Mouse (Mus musculus) erythroblast, embryonic 14.5 days (primary cell): Measurements from ENCODE around the gene Rpf2. TPM values are rescaled to one million over a fixed set of nuclear protein-coding genes. Genes with fewer than 3 reads are reported as not detected.

Experiments used
- H3K27me3 ChIP-seq: 2 replicates; pipeline ENCODE4 v1.6.1; 2012; ENCODE audit warnings: inconsistent platforms; ENCODE audit not compliant: control insufficient read depth
- H3K36me3 ChIP-seq: 2 replicates; pipeline ENCODE4 v1.6.1; 2012; ENCODE audit warnings: mild to moderate bottlenecking, inconsistent platforms; ENCODE audit not compliant: control insufficient read depth
- H3K4me1 ChIP-seq: 2 replicates; pipeline ENCODE4 v1.6.1; 2012; ENCODE audit warnings: inconsistent platforms; ENCODE audit not compliant: control insufficient read depth
- H3K4me3 ChIP-seq: replicated peaks from 2 replicates; pipeline ENCODE3; 2012; ENCODE audit warnings: moderate library complexity, mild to moderate bottlenecking, inconsistent platforms
- H3K9me3 ChIP-seq: 2 replicates; pipeline ENCODE4 v1.6.1; 2012; ENCODE audit warnings: low read length, inconsistent platforms, mixed read lengths; ENCODE audit not compliant: control insufficient read depth
- GATA1 ChIP-seq: IDR thresholded peaks from 2 replicates; pipeline ENCODE4 v1.6.1; 2012; ENCODE audit warnings: low read length, inconsistent platforms, mixed read lengths
- TAL1 ChIP-seq: IDR thresholded peaks from 3 replicates; pipeline ENCODE4 v1.6.1; 2012; ENCODE audit warnings: low read length, inconsistent platforms, mixed read lengths
- polyA plus RNA-seq: library from polyadenylated mRNA; stranded (reverse); fragments of >175 nt; gene quantifications from 2 replicates; pipeline ENCODE4 v1.2.3, GENCODE M21; 2012

Rpf2 gene
- polyA plus RNA-seq, 1 experiment = 0.15 TPM

DNA sequence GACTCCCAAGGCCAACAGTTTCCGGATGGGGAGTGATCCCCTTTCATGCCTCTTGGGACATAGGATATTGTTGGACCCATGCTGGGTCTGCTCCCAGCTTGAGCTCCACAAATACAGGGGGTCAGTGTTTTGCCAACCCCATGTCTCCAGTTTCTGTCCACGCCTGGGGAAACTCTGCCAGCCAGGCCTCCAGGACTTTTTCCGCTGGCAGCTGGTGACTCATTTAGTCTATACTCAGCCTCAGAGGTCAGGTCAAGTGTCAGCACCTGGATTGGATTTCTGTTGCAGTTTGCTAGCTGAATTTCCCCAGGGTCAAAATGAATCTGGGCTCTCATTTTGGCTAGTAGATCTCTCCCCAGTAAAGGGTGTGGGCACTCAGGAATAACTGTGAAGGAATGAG lies 58.0 kb downstream of the Rpf2 start:
- H3K9me3 ChIP-seq = no peaks in the 10 kb centered on the region
- peaks cover 61% of the 10 kb centered on the region for H3K27me3 ChIP-seq
- H3K4me1 ChIP-seq = peaks cover 22% of the 10 kb centered on the region
- no peaks in the 10 kb centered on the region for H3K36me3 ChIP-seq
- TF ChIP-seq TAL1 = no peak
- TF ChIP-seq GATA1 = no peak
- H3K4me3 ChIP-seq = no peak overlapping the region

DNA sequence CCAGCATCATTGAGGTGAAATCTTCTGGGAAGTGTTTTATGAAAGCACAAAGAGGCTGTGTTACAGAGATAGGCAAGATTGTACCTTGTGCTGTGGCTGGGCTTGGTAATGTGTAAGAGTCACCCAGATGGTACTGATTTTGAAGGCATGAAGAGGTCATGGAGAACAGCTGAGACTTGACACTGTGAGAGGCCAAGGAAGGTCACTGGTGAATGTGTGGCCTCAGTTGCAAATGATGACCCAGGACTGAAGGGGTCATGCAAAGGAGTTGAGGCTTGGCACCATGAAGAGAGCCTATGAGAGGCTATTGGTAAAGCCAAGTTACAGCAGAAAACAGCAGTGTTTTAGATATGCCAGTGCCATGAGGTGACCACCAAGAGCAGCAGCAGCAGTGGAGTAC lies 60.9 kb downstream of the Rpf2 start:
- Histone ChIP-seq H3K9me3 (no peaks in the 10 kb centered on the region), H3K4me1 (peaks cover 7% of the 10 kb centered on the region), H3K4me3 (no peak overlapping the region), H3K27me3 (peaks cover 40% of the 10 kb centered on the region), H3K36me3 (no peaks in the 10 kb centered on the region)
- no peak for TF ChIP-seq GATA1
- TF ChIP-seq TAL1 = no peak

DNA sequence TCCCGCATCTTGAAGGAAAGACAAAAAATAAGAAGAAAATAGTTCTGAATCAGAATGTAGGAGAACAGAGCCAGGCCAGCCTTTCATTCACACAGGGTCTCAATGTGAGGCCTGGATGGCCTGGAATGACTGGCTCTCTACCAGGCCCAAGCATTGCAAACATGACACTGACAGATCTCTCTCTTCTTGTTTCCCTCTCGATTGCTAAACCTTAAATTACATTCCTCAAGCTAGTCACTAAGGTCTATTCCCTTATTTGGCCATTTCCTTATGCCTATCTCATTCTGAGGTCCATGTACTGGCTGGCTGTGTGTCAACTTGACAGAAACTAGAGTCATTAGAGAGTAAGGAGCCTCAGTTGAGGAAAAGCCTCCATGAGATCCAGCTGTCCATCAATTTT lies 66.8 kb downstream of the Rpf2 start:
- peaks cover 8% of the 10 kb centered on the region for H3K4me1 ChIP-seq
- no peaks in the 10 kb centered on the region for H3K36me3 ChIP-seq
- H3K27me3 ChIP-seq = peaks cover 18% of the 10 kb centered on the region
- no peak for TF ChIP-seq TAL1
- TF ChIP-seq GATA1 = no peak
- H3K9me3 ChIP-seq = no peaks in the 10 kb centered on the region
- no peak overlapping the region for H3K4me3 ChIP-seq

DNA sequence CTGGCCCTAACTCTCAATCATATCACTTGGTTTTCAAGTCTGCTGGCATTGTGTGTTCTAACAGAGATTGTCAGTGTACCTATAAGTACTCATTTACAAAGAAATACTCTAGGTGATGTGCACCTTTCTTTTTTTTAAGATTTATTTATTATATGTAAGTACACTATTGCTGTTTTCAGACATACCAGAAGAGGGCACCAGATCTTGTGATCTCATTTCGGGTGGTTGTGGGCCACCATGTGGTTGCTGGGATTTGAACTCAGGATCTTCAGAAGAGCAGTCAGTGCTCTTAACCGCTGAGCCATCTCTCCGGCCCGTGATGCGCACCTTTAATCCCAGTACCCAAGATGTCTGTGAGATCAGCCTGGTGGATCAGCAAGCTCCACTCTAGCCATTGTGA lies 67.7 kb downstream of the Rpf2 start:
- no peaks in the 10 kb centered on the region for H3K36me3 ChIP-seq
- peaks cover 8% of the 10 kb centered on the region for H3K4me1 ChIP-seq
- H3K9me3 ChIP-seq = no peaks in the 10 kb centered on the region
- TF ChIP-seq GATA1 = no peak
- no peak for TF ChIP-seq TAL1
- no peak overlapping the region for H3K4me3 ChIP-seq
- peaks cover 13% of the 10 kb centered on the region for H3K27me3 ChIP-seq

DNA sequence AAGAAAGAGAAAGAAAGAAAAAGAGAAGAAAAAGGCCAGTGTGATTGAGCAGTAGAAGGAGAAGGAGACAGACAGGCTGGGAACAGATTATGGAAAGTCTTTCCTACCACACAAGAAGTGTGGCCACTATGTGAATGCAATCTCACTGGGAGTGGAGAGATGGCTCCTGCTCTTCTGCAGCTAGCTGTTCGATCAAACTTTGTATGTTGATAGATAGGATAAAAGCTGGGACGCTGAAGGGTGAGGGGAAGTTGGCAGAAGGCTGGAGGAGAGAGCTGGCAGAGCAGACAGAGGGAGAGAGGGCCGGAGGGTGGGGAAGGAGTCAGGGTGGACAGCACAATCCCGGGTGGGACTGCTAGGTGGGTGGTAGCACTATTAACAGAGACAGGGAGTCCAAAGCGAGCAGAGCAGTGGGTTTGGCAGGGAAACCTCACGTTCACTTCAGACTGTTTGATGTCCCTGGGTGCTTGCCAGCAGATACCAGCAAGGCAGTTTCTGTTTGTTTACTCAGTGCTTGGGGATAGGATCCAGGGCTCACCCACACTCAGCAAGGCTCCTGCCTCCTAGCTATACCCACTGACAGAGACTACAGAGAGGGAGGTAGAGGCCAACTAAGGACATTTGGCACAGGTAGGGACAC lies 69.4 kb downstream of the Rpf2 start:
- Histone ChIP-seq H3K4me1 (peaks cover 9% of the 10 kb centered on the region), H3K4me3 (no peak overlapping the region)
- TF ChIP-seq GATA1 (no peak), TAL1 (no peak)

More for the DNA sequence above, 69.4 kb downstream of the Rpf2 start:
- Histone ChIP-seq H3K9me3 (no peaks in the 10 kb centered on the region), H3K36me3 (no peaks in the 10 kb centered on the region), H3K27me3 (peaks cover 19% of the 10 kb centered on the region)

Other genes with a start within 250 kb of the Rpf2 start
- not detected in 2 replicates for gene Mfsd4b1, start 221.8 kb downstream of the Rpf2 start, polyA plus RNA-seq
- gene Slc16a10, start 104.8 kb downstream of the Rpf2 start, polyA plus RNA-seq = 9.7 and 11.1 TPM in 2 replicates
- gene Gtf3c6, start 11.1 kb upstream of the Rpf2 start, polyA plus RNA-seq = 0.79 and 0.89 TPM in 2 replicates
- 0.27 and 0.69 TPM in 2 replicates for gene Amd1, start 55.1 kb upstream of the Rpf2 start, polyA plus RNA-seq
- 0.45 and 0.47 TPM in 2 replicates for gene Cdk19, start 92.5 kb upstream of the Rpf2 start, polyA plus RNA-seq